Mouse (Mus musculus) leukemia stem cell, adult 10-12 weeks (primary cell): ENCODE data around the gene Ptprz1. TPM values are rescaled to one million over a fixed set of nuclear protein-coding genes. Genes with fewer than 3 reads are reported as not detected.

Source experiments
- polyA plus RNA-seq: library from polyadenylated mRNA; stranded (reverse); fragments of >175 nt; gene quantifications from 2 replicates; pipeline ENCODE4 v1.2.3, GENCODE M21; 2012; ENCODE audit warnings: low replicate concordance

Gene Ptprz1
- polyA plus RNA-seq = not detected in 2 replicates

GRCm38 (mm10) chr6:22874781-22875613, at the start of gene Ptprz1:
Gene Ptprz1 (plus strand): TSS chr6:22875502.

